Mouse (Mus musculus) ovary, adult 18-20 months (tissue): ENCODE data around the gene Abhd4.

Source experiments
- DNase-seq: peaks from one replicate; pipeline ENCODE4 v3.0.0; 2022; ENCODE audit warnings: low spot score, mixed read lengths

Gene Abhd4

GRCm38 (mm10) chr14:54284839-54285238 is 30.9 kb downstream of the Abhd4 start, which contains the start of gene Olfr49:
Gene Olfr49, minus strand, starts transcription at chr14:54284939.
- DNase-seq = no peak

- peak; percentile 74 for DNase-seq
These were observed 46.1 kb downstream of the Abhd4 start for GRCm38 (mm10) chr14:54300136-54300535.

GRCm38 (mm10) chr14:54300676-54301075 is 46.7 kb downstream of the Abhd4 start:
- DNase-seq = peak; percentile 64

GRCm38 (mm10) chr14:54311763-54312162 is 57.8 kb downstream of the Abhd4 start:
- DNase-seq = no peak
